Mouse (Mus musculus): ENCODE measurements around the gene Tmub2. TPM values are rescaled to one million over a fixed set of nuclear protein-coding genes. Genes with fewer than 3 reads are reported as not detected.

The Tmub2 gene
- polyA plus RNA-seq, 1 experiment from 2014 or later: 57.3 TPM

DNA sequence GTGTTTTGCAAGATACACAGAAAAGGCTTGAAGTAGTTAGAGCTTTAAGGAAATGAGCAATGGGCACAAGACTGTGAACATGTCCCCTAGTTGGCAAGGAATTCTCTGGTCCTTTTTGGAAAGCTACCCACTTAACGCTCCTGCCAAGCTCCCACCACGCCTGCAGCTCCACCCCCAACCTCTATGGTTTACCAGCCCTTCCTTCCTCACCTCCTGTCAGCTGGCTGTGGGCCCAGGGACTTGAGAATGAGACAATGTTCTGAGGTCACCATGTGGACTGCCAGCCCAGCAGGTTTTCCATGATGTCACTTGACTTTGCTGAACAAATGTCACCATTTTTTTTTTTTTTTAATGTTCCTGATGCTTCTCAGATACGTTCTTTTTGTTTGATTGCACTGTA, 53.8 kb downstream of the Tmub2 start:
- H3K9ac ChIP-seq: no peak overlapping the region
- no peaks in the 10 kb centered on the region for H3K36me3 ChIP-seq
- H3K4me1 ChIP-seq: peaks cover 7% of the 10 kb centered on the region; the same call in 1 of the 2 replicates
- H3K9me3 ChIP-seq: no peaks in the 10 kb centered on the region
- H3K27me3 ChIP-seq: no peaks in the 10 kb centered on the region
- H3K4me2 ChIP-seq (replicated peaks): no peak overlapping the region
- no peak overlapping the region for H3K4me3 ChIP-seq
- H3K27ac ChIP-seq: no peak overlapping the region
- ATAC-seq (ENCODE audit: low FRiP score, low read depth): no peak
- WGBS: 33% methylated on average over 3 of the region's 3 CpGs

Other genes with a start within 250 kb of the Tmub2 start
- gene Cd300lg, start 243.4 kb upstream of the Tmub2 start, polyA plus RNA-seq (2015; fragmentation: Nextera tagmentation; extraction: Ambion mirVana): 0.49 and 0.78 TPM in 2 replicates
- gene Mpp2, start 196.4 kb upstream of the Tmub2 start, polyA plus RNA-seq (2015; fragmentation: Nextera tagmentation; extraction: Ambion mirVana): 13.4 and 13.5 TPM in 2 replicates
- gene Ppy, start 183.6 kb upstream of the Tmub2 start, polyA plus RNA-seq (2015; fragmentation: Nextera tagmentation; extraction: Ambion mirVana): not detected in 2 replicates
- gene Pyy, start 177.1 kb upstream of the Tmub2 start, polyA plus RNA-seq (2015; fragmentation: Nextera tagmentation; extraction: Ambion mirVana): not detected in 2 replicates
- 0.14 TPM in 1 of 2 replicates, not detected in the other for gene Nags, start 139.4 kb upstream of the Tmub2 start, polyA plus RNA-seq (2015; fragmentation: Nextera tagmentation; extraction: Ambion mirVana)
- 44.7 and 46.1 TPM in 2 replicates for gene Tmem101, start 128.5 kb upstream of the Tmub2 start, polyA plus RNA-seq (2015; fragmentation: Nextera tagmentation; extraction: Ambion mirVana)
- gene Lsm12, start 99.6 kb upstream of the Tmub2 start, polyA plus RNA-seq (2015; fragmentation: Nextera tagmentation; extraction: Ambion mirVana): 134 and 145 TPM in 2 replicates
- 35.6 and 36.1 TPM in 2 replicates for gene G6pc3, start 95.3 kb upstream of the Tmub2 start, polyA plus RNA-seq (2015; fragmentation: Nextera tagmentation; extraction: Ambion mirVana)
- 61.9 and 68.6 TPM in 2 replicates for gene Hdac5, start 54.8 kb upstream of the Tmub2 start, polyA plus RNA-seq (2015; fragmentation: Nextera tagmentation; extraction: Ambion mirVana)
- gene BC030867, start 36.0 kb upstream of the Tmub2 start, polyA plus RNA-seq (2015; fragmentation: Nextera tagmentation; extraction: Ambion mirVana): 15.8 and 16.1 TPM in 2 replicates
- gene Asb16, start 16.2 kb upstream of the Tmub2 start, polyA plus RNA-seq (2015; fragmentation: Nextera tagmentation; extraction: Ambion mirVana): 0.22 TPM in 2 replicates
- gene Atxn7l3, start 11.7 kb downstream of the Tmub2 start, polyA plus RNA-seq (2015; fragmentation: Nextera tagmentation; extraction: Ambion mirVana): 20.7 and 21.4 TPM in 2 replicates
- 83.9 and 85.9 TPM in 2 replicates for gene Ubtf, start 34.8 kb downstream of the Tmub2 start, polyA plus RNA-seq (2015; fragmentation: Nextera tagmentation; extraction: Ambion mirVana)
- 7.2 and 11.7 TPM in 2 replicates for gene Slc4a1, start 81.3 kb downstream of the Tmub2 start, polyA plus RNA-seq (2015; fragmentation: Nextera tagmentation; extraction: Ambion mirVana)
- 1.3 and 1.4 TPM in 2 replicates for gene Rundc3a, start 108.5 kb downstream of the Tmub2 start, polyA plus RNA-seq (2015; fragmentation: Nextera tagmentation; extraction: Ambion mirVana)
- gene Slc25a39, start 123.0 kb downstream of the Tmub2 start, polyA plus RNA-seq (2015; fragmentation: Nextera tagmentation; extraction: Ambion mirVana): 173 and 180 TPM in 2 replicates
- gene Grn, start 145.4 kb downstream of the Tmub2 start, polyA plus RNA-seq (2015; fragmentation: Nextera tagmentation; extraction: Ambion mirVana): 141 and 149 TPM in 2 replicates
- 4.4 and 4.8 TPM in 2 replicates for gene Fam171a2, start 162.8 kb downstream of the Tmub2 start, polyA plus RNA-seq (2015; fragmentation: Nextera tagmentation; extraction: Ambion mirVana)
- 4.4 and 6.1 TPM in 2 replicates for gene Itga2b, start 185.2 kb downstream of the Tmub2 start, polyA plus RNA-seq (2015; fragmentation: Nextera tagmentation; extraction: Ambion mirVana)

Measured in limb, embryonic 13.5 days (tissue).